Mouse (Mus musculus) ES-E14 (cell line): ENCODE data around the gene Ppp1r1b. TPM values are rescaled to one million over a fixed set of nuclear protein-coding genes. Genes with fewer than 3 reads are reported as not detected.

Source experiments
- DNase-seq: peaks from one replicate; pipeline ENCODE4 v3.0.0-alpha.2; 2013; ENCODE audit warnings: low read depth, low spot score
- H3K27ac ChIP-seq: 2 replicates; pipeline ENCODE4 v1.5.1; 2012; ENCODE audit warnings: low read depth, mild to moderate bottlenecking, low read length, moderate library complexity, mixed read lengths; ENCODE audit not compliant: poor library complexity, insufficient read depth, severe bottlenecking
- H3K36me3 ChIP-seq: 2 replicates; pipeline ENCODE4 v1.6.1; 2012; ENCODE audit warnings: mild to moderate bottlenecking, low read length, moderate library complexity, mixed read lengths; ENCODE audit not compliant: control insufficient read depth, poor library complexity, insufficient read depth, severe bottlenecking
- H3K4me1 ChIP-seq, 2 experiments: fragments of 150-350 bp in 1 of 2; sonication (generic) in 1 of 2; 2 replicates each; pipeline ENCODE4 v1.6.1; 2012; ENCODE audit warnings: low read length in 2 of 2, mild to moderate bottlenecking in 1 of 2, mixed read lengths in 1 of 2; ENCODE audit not compliant: control insufficient read depth in 2 of 2, insufficient read depth in 2 of 2, poor library complexity in 1 of 2
- H3K4me3 ChIP-seq, 2 experiments: fragments of 150-350 bp in 1 of 2; sonication (generic) in 1 of 2; 2 replicates each; pipeline ENCODE4 v1.5.1; 2012; ENCODE audit warnings: low read length in 2 of 2, low read depth in 1 of 2, mild to moderate bottlenecking in 1 of 2, mixed read lengths in 1 of 2; ENCODE audit not compliant: insufficient read depth in 1 of 2, poor library complexity in 1 of 2, severe bottlenecking in 1 of 2
- H3K9ac ChIP-seq: 2 replicates; pipeline ENCODE4 v1.6.1; 2012; ENCODE audit warnings: low read depth, mild to moderate bottlenecking, low read length, mixed read lengths; ENCODE audit not compliant: poor library complexity, insufficient read depth, severe bottlenecking
- H3K9me3 ChIP-seq: fragments of 150-350 bp; sonication (generic); 2 replicates; pipeline ENCODE4 v1.6.1; 2012; ENCODE audit warnings: low read depth, mild to moderate bottlenecking, low read length; ENCODE audit not compliant: control insufficient read depth, insufficient read depth
- CHD2 ChIP-seq: IDR thresholded peaks from 2 replicates; pipeline ENCODE4 v1.6.1; 2014; ENCODE audit warnings: mild to moderate bottlenecking, low read depth, low read length, inconsistent platforms
- HCFC1 ChIP-seq: IDR thresholded peaks from 2 replicates; pipeline ENCODE4 v1.6.1; 2012; ENCODE audit warnings: low read length, inconsistent platforms, borderline replicate concordance; ENCODE audit not compliant: insufficient read depth
- MAFK ChIP-seq: IDR thresholded peaks from 2 replicates; pipeline ENCODE4 v1.6.1; 2014; ENCODE audit warnings: mild to moderate bottlenecking, low read depth, low read length, inconsistent platforms; ENCODE audit not compliant: insufficient read depth
- ZC3H11A ChIP-seq: IDR thresholded peaks from 2 replicates; pipeline ENCODE4 v1.6.1; 2012; ENCODE audit warnings: low read depth, mild to moderate bottlenecking, inconsistent platforms, low read length, borderline replicate concordance
- ZNF384 ChIP-seq: IDR thresholded peaks from 2 replicates; pipeline ENCODE4 v1.6.1; 2012; ENCODE audit warnings: low read depth, low read length, inconsistent platforms
- in situ Hi-C, 2 experiments: fragments of 600-800 bp; cut with MboI; formaldehyde crosslinking; loops; one replicate each; pipeline ENCODE4 v1.15.1; 2025; ENCODE audit warnings: low sequenced_read_pairs in 2 of 2, inconsistent platforms in 1 of 2; ENCODE audit not compliant: unreplicated experiment in 2 of 2
- total RNA-seq: library from RNA; depleted of rRNA; stranded (reverse); fragments of 300-350 nt; gene quantifications from 2 replicates; pipeline ENCODE4 v1.2.3, GENCODE M21; 2012

The Ppp1r1b gene
- total RNA-seq, 1 experiment = 0.22 TPM

DNA sequence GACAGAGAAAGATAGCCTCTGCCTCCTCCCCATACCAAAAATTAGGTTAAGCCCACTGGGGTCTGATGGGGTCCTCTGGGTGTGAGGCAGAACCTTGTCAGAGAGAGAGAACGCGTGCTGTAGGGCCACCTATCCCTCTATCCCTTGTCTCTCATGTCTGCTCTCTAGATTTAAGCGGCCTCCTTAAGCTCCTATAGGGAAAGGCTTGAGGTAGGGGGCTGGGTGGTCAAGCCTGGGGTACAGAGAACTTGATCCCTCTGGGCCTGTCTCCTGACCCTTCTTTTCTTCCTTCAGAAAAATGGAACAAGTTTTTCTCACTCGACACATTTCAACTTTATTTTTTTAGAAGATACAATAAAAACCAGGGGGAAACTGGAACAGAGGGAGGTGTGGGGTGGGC lies 15.4 kb upstream of the Ppp1r1b start:
- Histone ChIP-seq H3K9ac (no peak overlapping the region), H3K9me3 (no peaks in the 10 kb centered on the region), H3K27ac (no peak overlapping the region), H3K4me1 (peaks cover 0 to 15% of the 10 kb centered on the region in 2 experiments; a peak in 2 of 4 replicates), H3K4me3 (no peak overlapping the region), H3K36me3 (no peaks in the 10 kb centered on the region)
- no peak for DNase-seq
- in situ Hi-C loops = no loop called here
- TF ChIP-seq ZNF384 (no peak), MAFK (no peak), CHD2 (no peak), HCFC1 (no peak), ZC3H11A (no peak)

GRCm38 (mm10) chr11:98333263-98333696 lies 14.9 kb upstream of the Ppp1r1b start:
- Histone ChIP-seq H3K4me1 (peaks cover 0 to 15% of the 10 kb centered on the region in 2 experiments; a peak in 2 of 4 replicates), H3K9me3 (no peaks in the 10 kb centered on the region), H3K4me3 (no peak overlapping the region), H3K9ac (no peak overlapping the region), H3K36me3 (no peaks in the 10 kb centered on the region), H3K27ac (no peak overlapping the region)
- TF ChIP-seq ZC3H11A (peak; percentile 76), MAFK (no peak)
- in situ Hi-C loops = no loop called here
- DNase-seq = no peak

DNA sequence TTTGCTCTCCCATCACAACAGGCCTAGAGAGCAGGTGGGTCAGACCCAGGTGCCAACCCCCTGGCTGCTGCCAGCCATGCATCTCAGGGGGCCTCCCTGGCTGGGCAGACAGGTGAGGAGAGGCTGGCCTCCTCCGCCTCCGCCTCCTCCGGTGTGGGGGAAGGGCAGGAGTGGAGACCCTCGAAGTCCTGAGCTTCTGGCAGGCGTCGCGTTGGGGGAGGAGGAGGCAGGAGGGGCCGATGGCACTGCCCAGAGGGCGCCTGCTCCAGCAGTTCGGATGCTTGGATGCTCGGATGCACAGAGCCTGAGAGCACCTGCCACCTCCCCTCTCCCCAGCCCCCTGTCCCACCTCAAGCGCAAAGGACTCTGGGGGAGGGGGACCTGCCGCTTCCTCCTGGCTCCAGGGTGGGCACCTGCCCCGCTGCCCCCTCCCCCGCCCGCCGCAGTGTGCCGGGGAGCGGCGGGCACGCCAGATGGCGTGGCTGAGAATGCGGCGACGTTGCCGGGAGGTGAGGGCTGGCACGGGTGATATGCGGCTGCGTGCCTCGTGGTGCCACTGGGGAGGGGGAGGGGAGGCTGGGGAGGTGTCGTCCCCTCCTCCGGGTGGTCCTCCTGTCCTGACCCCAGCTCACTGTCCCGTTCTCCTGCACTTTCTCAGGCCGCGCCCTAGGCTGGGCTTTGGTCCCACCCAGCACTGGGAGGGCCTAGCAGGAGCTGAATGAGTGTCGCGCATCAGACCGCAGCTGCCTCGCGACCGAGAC lies 14.0 kb upstream of the Ppp1r1b start:
- DNase-seq = no peak
- Histone ChIP-seq H3K4me1 (peaks cover 0 to 13% of the 10 kb centered on the region in 2 experiments; a peak in 2 of 4 replicates), H3K27ac (no peak overlapping the region), H3K9ac (peak overlapping the region; percentile 23), H3K9me3 (no peaks in the 10 kb centered on the region), H3K4me3 (peak overlapping the region; percentile 54 to 55), H3K36me3 (no peaks in the 10 kb centered on the region)
- in situ Hi-C loops = no loop called here
- TF ChIP-seq HCFC1 (no peak), ZC3H11A (no peak), MAFK (no peak), CHD2 (no peak), ZNF384 (no peak)

DNA sequence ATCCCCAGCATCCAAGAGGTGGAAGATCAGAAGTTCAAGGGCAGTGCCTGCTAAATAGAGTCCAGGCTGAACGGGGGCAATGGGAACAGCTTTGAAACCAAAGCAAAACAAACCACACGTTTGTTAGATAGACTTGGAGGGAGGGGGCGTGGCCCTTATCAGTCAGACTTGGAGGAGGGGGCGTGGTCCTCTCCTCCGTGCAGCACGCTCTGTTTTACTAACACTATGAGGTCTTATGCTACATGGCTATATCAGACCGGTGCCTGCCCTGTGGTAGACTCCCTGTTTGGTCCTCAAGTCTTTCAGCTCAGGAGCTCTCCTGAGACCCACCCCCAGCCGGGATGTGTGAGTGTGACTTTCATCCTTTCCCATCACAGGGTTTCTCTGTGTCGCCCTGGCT lies 13.0 kb upstream of the Ppp1r1b start:
- in situ Hi-C loops = no loop called here
- no peaks in the 10 kb centered on the region for H3K36me3 ChIP-seq
- H3K9ac ChIP-seq = no peak overlapping the region
- TF ChIP-seq MAFK = no peak
- TF ChIP-seq ZC3H11A = no peak
- TF ChIP-seq ZNF384 = no peak
- no peak for TF ChIP-seq CHD2
- no peak for TF ChIP-seq HCFC1
- DNase-seq = no peak
- peaks cover 0 to 15% of the 10 kb centered on the region in 2 experiments; a peak in 2 of 4 replicates for H3K4me1 ChIP-seq
- H3K4me3 ChIP-seq = no peak overlapping the region
- H3K9me3 ChIP-seq = no peaks in the 10 kb centered on the region
- no peak overlapping the region for H3K27ac ChIP-seq
